Mouse (Mus musculus) MEL (cell line): ENCODE data around the gene Traf2. TPM values are rescaled to one million over a fixed set of nuclear protein-coding genes. Genes with fewer than 3 reads are reported as not detected.

ENCODE experiments used
- DNase-seq: peaks from one replicate; pipeline ENCODE4 v3.0.0; 2011; ENCODE audit warnings: low read depth, low spot score
- H3K27ac ChIP-seq: 2 replicates; pipeline ENCODE4 v1.5.1; 2012; ENCODE audit warnings: low read depth, mild to moderate bottlenecking, control low read depth, low read length, moderate library complexity; ENCODE audit not compliant: control insufficient read depth
- H3K27me3 ChIP-seq, 2 experiments: fragments of 150-350 bp in 1 of 2; sonication (generic) in 1 of 2; 2 replicates each; pipeline ENCODE4 v1.6.1; 2012; ENCODE audit warnings: low read length in 2 of 2, mild to moderate bottlenecking in 2 of 2, improper control_type of control experiment in 1 of 2, moderate library complexity in 1 of 2; ENCODE audit not compliant: insufficient read depth in 2 of 2, control insufficient read depth in 1 of 2
- H3K36me3 ChIP-seq, 2 experiments: 2 replicates each; pipeline ENCODE4 v1.6.1; 2012 to 2014; ENCODE audit warnings: low read length in 2 of 2, improper control_type of control experiment in 1 of 2, inconsistent platforms in 1 of 2, mild to moderate bottlenecking in 1 of 2; ENCODE audit not compliant: insufficient read depth in 2 of 2, control insufficient read depth in 1 of 2
- H3K4me1 ChIP-seq, 2 experiments: fragments of 150-350 bp in 1 of 2; sonication (generic) in 1 of 2; 2 replicates each; pipeline ENCODE4 v1.6.1; 2012; ENCODE audit warnings: low read length in 2 of 2, improper control_type of control experiment in 1 of 2, mild to moderate bottlenecking in 1 of 2; ENCODE audit not compliant: insufficient read depth in 2 of 2, control insufficient read depth in 1 of 2
- H3K4me3 ChIP-seq, 2 experiments: fragments of 150-350 bp in 1 of 2; sonication (generic) in 1 of 2; 2 replicates each; pipeline ENCODE4 v1.5.1; 2012; ENCODE audit warnings: low read depth in 2 of 2, low read length in 2 of 2, mild to moderate bottlenecking in 2 of 2, moderate library complexity in 2 of 2, control low read depth in 1 of 2, improper control_type of control experiment in 1 of 2; ENCODE audit not compliant: control insufficient read depth in 1 of 2, insufficient read depth in 1 of 2
- H3K79me2 ChIP-seq: 2 replicates; pipeline ENCODE4 v1.6.1; 2012; ENCODE audit warnings: mild to moderate bottlenecking, low read length, moderate library complexity; ENCODE audit not compliant: control insufficient read depth, poor library complexity, insufficient read depth
- H3K9ac ChIP-seq: 2 replicates; pipeline ENCODE4 v1.6.1; 2012; ENCODE audit warnings: low read depth, mild to moderate bottlenecking, control low read depth, low read length, moderate library complexity; ENCODE audit not compliant: control insufficient read depth, poor library complexity, severe bottlenecking
- H3K9me3 ChIP-seq: fragments of 150-350 bp; sonication (generic); replicated peaks from 2 replicates; pipeline ENCODE4 v1.6.1; 2012; ENCODE audit warnings: mild to moderate bottlenecking, low read length, improper control_type of control experiment, moderate library complexity; ENCODE audit not compliant: insufficient read depth
- CTCF ChIP-seq, 3 experiments: IDR thresholded peaks in 2 of 3; conservative IDR thresholded peaks in 1 of 3; 2 replicates each; pipeline ENCODE4 v1.5.1; 2011 to 2012; ENCODE audit warnings: low read length in 3 of 3, low read depth in 2 of 3, mild to moderate bottlenecking in 2 of 3, improper control_type of control experiment in 1 of 3, inconsistent platforms in 1 of 3, mixed read lengths in 1 of 3, moderate library complexity in 1 of 3; ENCODE audit not compliant: control insufficient read depth in 1 of 3, insufficient read depth in 1 of 3, poor library complexity in 1 of 3, severe bottlenecking in 1 of 3
- GABPA ChIP-seq: IDR thresholded peaks from 2 replicates; pipeline ENCODE4 v1.6.1; 2012; ENCODE audit warnings: low read depth, mild to moderate bottlenecking, inconsistent platforms, low read length, improper control_type of control experiment, moderate library complexity
- KAT2A ChIP-seq: conservative IDR thresholded peaks from 2 replicates; pipeline ENCODE4 v1.6.1; 2012; ENCODE audit warnings: low read depth, low read length, improper control_type of control experiment, inconsistent platforms
- MAX ChIP-seq: IDR thresholded peaks from 2 replicates; pipeline ENCODE4 v1.6.1; 2011; ENCODE audit warnings: low read length, improper control_type of control experiment
- MXI1 ChIP-seq: IDR thresholded peaks from 2 replicates; pipeline ENCODE4 v1.6.1; 2011; ENCODE audit warnings: mild to moderate bottlenecking, low read depth, low read length, improper control_type of control experiment
- POLR2AphosphoS5 ChIP-seq: IDR thresholded peaks from 2 replicates; pipeline ENCODE4 v1.6.1; 2012; ENCODE audit warnings: low read depth, borderline replicate concordance, mild to moderate bottlenecking, inconsistent platforms, low read length, moderate library complexity, mixed read lengths
- RCOR1 ChIP-seq: IDR thresholded peaks from 2 replicates; pipeline ENCODE4 v1.6.1; 2012; ENCODE audit warnings: low read depth, mild to moderate bottlenecking, inconsistent platforms, low read length, improper control_type of control experiment
- SMC3 ChIP-seq: IDR thresholded peaks from 2 replicates; pipeline ENCODE4 v1.6.1; 2011; ENCODE audit warnings: low read depth, low read length, improper control_type of control experiment
- TCF12 ChIP-seq: IDR thresholded peaks from 2 replicates; pipeline ENCODE4 v1.6.1; 2014; ENCODE audit warnings: low read depth, mild to moderate bottlenecking, inconsistent platforms, low read length, improper control_type of control experiment, moderate library complexity
- polyA plus RNA-seq, 2 experiments: library from polyadenylated mRNA; stranded (reverse) in 1 of 2; unstranded in 1 of 2; fragments of >175 nt in 1 of 2; fragments of >200 nt in 1 of 2; gene quantifications; 2 replicates each; pipeline versions ENCODE4 v1.2.1 to v1.2.4; 2012; ENCODE audit warnings: low replicate concordance in 2 of 2, low read depth in 1 of 2; ENCODE audit not compliant: insufficient read length in 2 of 2, insufficient read depth in 1 of 2, missing spikeins in 1 of 2
- total RNA-seq: library from RNA; depleted of rRNA; stranded (reverse); fragments of 300-350 nt; gene quantifications from 2 replicates; pipeline ENCODE4 v1.2.3, GENCODE M21; 2012; rRNA removed

Traf2 gene
- total and polyA plus RNA-seq, 3 experiments, result 19.9 to 28.3 TPM; not detected in 1

DNA sequence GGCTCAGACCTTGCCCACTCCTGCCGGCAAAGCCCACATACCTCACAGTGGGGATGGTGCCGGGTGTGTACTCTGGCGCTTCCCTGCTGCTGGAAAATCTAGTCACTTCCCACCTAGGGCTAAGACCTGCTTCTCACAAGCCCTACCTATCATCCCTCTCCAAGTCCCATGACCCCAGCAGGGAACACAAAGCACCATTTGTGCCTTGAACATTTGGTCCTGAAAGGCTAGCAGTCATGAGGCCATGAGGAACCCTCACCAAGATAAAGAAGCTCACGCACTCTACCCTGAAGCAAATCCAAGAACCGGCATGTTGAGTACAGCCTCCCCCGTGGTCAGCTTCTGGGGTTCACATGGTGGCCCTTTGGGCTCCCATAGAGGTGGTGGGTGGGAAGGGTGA, 76.8 kb downstream of the Traf2 start, which contains the start of gene Ptgds:
Gene Ptgds (minus strand): TSS at position 78 of the 400 bp plus-strand sequence.
- Histone ChIP-seq H3K9ac (no peak within 1 kb of the TSS), H3K27ac (no peak within 1 kb of the TSS), H3K36me3 (no peaks in the 10 kb centered on the region), H3K79me2 (no peaks in the 10 kb centered on the region), H3K27me3 (peaks cover 0 to 1% of the 10 kb centered on the region in 2 experiments; a peak in 2 of 4 replicates), H3K4me1 (no peaks in the 10 kb centered on the region; a peak in 2 of 4 replicates), H3K9me3 (no peaks in the 10 kb centered on the region), H3K4me3 (no peak within 1 kb of the TSS)
- TF ChIP-seq GABPA (no peak), POLR2AphosphoS5 (no peak), SMC3 (no peak)
- DNase-seq, result no peak

DNA sequence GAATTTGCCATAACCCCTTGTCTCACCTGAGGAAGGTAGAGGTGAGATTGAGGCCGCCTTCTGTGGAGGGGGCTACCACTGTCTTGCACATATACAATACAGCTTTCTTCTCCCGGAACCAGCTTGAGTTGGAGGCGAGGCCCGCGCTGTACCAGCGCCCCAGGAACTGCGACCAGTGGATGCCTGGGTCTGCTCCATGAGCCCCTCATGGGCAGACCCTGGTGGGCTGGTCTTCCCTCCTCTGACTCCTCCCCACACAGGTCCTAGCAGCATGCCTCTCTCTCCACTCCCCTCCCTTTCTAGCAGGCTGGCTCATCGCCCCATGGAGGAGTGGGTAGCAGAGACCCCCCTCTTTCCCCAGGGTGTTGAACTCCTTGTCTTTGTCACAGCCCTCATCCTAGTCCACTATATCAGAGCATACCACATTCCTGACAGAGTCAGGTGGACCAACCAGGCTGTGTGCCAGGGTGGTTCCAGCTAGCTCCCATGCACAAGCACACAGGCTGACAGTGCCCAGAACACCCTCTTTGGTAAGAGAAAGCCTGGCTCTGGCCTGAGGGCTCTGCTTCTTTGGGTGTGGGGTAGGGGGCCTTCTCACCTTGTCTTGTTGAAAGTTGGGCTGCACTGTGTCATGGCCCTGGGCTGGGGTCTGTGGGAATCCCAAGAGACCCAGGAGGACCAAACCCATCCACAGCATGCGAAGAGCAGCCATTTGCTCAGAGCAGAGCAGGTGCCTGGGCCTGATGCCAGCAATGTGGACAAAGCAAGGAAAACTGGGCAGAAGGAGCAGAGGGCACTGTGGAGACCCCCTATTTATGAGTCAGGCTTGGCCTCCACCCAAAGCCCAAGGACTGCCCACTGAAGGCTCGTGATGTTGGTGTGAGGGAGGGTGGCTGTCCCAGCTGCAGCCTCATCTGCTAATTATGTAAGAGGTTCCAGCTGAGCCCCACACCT, 77.5 kb downstream of the Traf2 start:
- Histone ChIP-seq H3K27ac (no peak overlapping the region), H3K9me3 (no peaks in the 10 kb centered on the region), H3K4me1 (no peaks in the 10 kb centered on the region; a peak in 2 of 4 replicates), H3K9ac (no peak overlapping the region), H3K27me3 (peaks cover 0 to 1% of the 10 kb centered on the region in 2 experiments; a peak in 2 of 4 replicates), H3K4me3 (no peak overlapping the region), H3K79me2 (no peaks in the 10 kb centered on the region), H3K36me3 (no peaks in the 10 kb centered on the region)
- no peak for TF ChIP-seq KAT2A
- no peak for TF ChIP-seq MXI1
- no peak for TF ChIP-seq RCOR1
- no peak for TF ChIP-seq CTCF (IDR thresholded peaks at IDR 0.05 in 2 of 3, conservative IDR thresholded peaks at IDR 0.05 in 1 of 3; ENCODE audit: control insufficient read depth in 1 of 3, insufficient read depth in 1 of 3, low read depth in 2 of 3, low read length in 3 of 3, poor library complexity in 1 of 3, severe bottlenecking in 1 of 3)
- no peak for TF ChIP-seq TCF12
- no peak for TF ChIP-seq MAX
- no peak for DNase-seq

Other genes starting within 250 kb of the Traf2 start
Only the 30 nearest of the 33 such genes appear.
- 37.7 and 49.6 TPM in 2 replicates for gene Man1b1, start 214.6 kb downstream of the Traf2 start, total RNA-seq
- gene Man1b1, start 214.6 kb downstream of the Traf2 start, polyA plus RNA-seq, result 10 to 100 TPM in 1 of 2 experiments, not detected in 1; 50.1 TPM
- 24.0 and 25.9 TPM in 2 replicates for gene Dpp7, start 190.6 kb downstream of the Traf2 start, total RNA-seq
- gene Dpp7, start 190.6 kb downstream of the Traf2 start, polyA plus RNA-seq, result 10 to 100 TPM in 1 of 2 experiments, not detected in 1; 24.6 TPM
- 3.6 and 4.7 TPM in 2 replicates for gene Uap1l1, start 181.3 kb downstream of the Traf2 start, total RNA-seq
- 10 to 100 TPM in 1 of 2 experiments, not detected in 1; 12.6 TPM for gene Uap1l1, start 181.3 kb downstream of the Traf2 start, polyA plus RNA-seq
- 39.7 and 51.9 TPM in 2 replicates for gene Sapcd2, start 174.6 kb downstream of the Traf2 start, total RNA-seq
- 10 to 100 TPM in 1 of 2 experiments, not detected in 1; 58.2 TPM for gene Sapcd2, start 174.6 kb downstream of the Traf2 start, polyA plus RNA-seq
- gene Entpd2, start 151.1 kb downstream of the Traf2 start, total RNA-seq, result not detected in 2 replicates
- not detected for gene Entpd2, start 151.1 kb downstream of the Traf2 start, polyA plus RNA-seq
- gene Npdc1, start 147.6 kb downstream of the Traf2 start, total RNA-seq, result not detected in 2 replicates
- gene Npdc1, start 147.6 kb downstream of the Traf2 start, polyA plus RNA-seq, result not detected
- 0.08 and 0.10 TPM in 2 replicates for gene Fut7, start 123.7 kb downstream of the Traf2 start, total RNA-seq
- gene Fut7, start 123.7 kb downstream of the Traf2 start, polyA plus RNA-seq, result under 1 TPM in 1 of 2 experiments, not detected in 1; 0.21 TPM
- 8.7 and 10.4 TPM in 2 replicates for gene Abca2, start 118.2 kb downstream of the Traf2 start, total RNA-seq
- gene Abca2, start 118.2 kb downstream of the Traf2 start, polyA plus RNA-seq, result 10 to 100 TPM in 1 of 2 experiments, not detected in 1; 42.2 TPM
- gene Clic3, start 90.1 kb downstream of the Traf2 start, total RNA-seq, result 0.23 and 0.27 TPM in 2 replicates
- under 1 TPM in 1 of 2 experiments, not detected in 1; 0.15 TPM for gene Clic3, start 90.1 kb downstream of the Traf2 start, polyA plus RNA-seq
- gene Paxx, start 85.8 kb downstream of the Traf2 start, total RNA-seq, result 13.2 and 18.5 TPM in 2 replicates
- gene Paxx, start 85.8 kb downstream of the Traf2 start, polyA plus RNA-seq, result 10 to 100 TPM in 1 of 2 experiments, not detected in 1; 22.1 TPM
- not detected in 2 replicates for gene Ptgds, start 76.9 kb downstream of the Traf2 start, total RNA-seq
- not detected for gene Ptgds, start 76.9 kb downstream of the Traf2 start, polyA plus RNA-seq
- not detected in 2 replicates for gene Lcn12, start 53.0 kb downstream of the Traf2 start, total RNA-seq
- gene Lcn12, start 53.0 kb downstream of the Traf2 start, polyA plus RNA-seq, result not detected
- 27.5 and 29.2 TPM in 2 replicates for gene Fbxw5, start 46.2 kb downstream of the Traf2 start, total RNA-seq
- 10 to 100 TPM in 1 of 2 experiments, not detected in 1; 65.6 TPM for gene Fbxw5, start 46.2 kb downstream of the Traf2 start, polyA plus RNA-seq
- gene C8g, start 45.2 kb downstream of the Traf2 start, total RNA-seq, result 1.5 and 2.3 TPM in 2 replicates
- gene C8g, start 45.2 kb downstream of the Traf2 start, polyA plus RNA-seq, result 1 to 10 TPM in 1 of 2 experiments, not detected in 1; 5.1 TPM
- gene Edf1, start 10.9 kb upstream of the Traf2 start, total RNA-seq, result 135 and 142 TPM in 2 replicates
- gene Edf1, start 10.9 kb upstream of the Traf2 start, polyA plus RNA-seq, result 100 to 1,000 TPM in 1 of 2 experiments, not detected in 1; 318 TPM
- gene Mamdc4, start 27.9 kb upstream of the Traf2 start, total RNA-seq, result 17.6 and 24.0 TPM in 2 replicates
- 10 to 100 TPM in 1 of 2 experiments, not detected in 1; 21.6 TPM for gene Mamdc4, start 27.9 kb upstream of the Traf2 start, polyA plus RNA-seq
- 34.7 and 47.0 TPM in 2 replicates for gene Phpt1, start 28.3 kb upstream of the Traf2 start, total RNA-seq
- 10 to 100 TPM in 1 of 2 experiments, not detected in 1; 73.7 TPM for gene Phpt1, start 28.3 kb upstream of the Traf2 start, polyA plus RNA-seq
- 0.04 and 0.07 TPM in 2 replicates for gene Ajm1, start 34.8 kb upstream of the Traf2 start, total RNA-seq
- gene Ajm1, start 34.8 kb upstream of the Traf2 start, polyA plus RNA-seq, result under 1 TPM in 1 of 2 experiments, not detected in 1; 0.32 TPM
- 66.1 and 76.9 TPM in 2 replicates for gene Rabl6, start 61.6 kb upstream of the Traf2 start, total RNA-seq
- 100 to 1,000 TPM in 1 of 2 experiments, 10 to 100 TPM in 1; 84.7 to 104 TPM for gene Rabl6, start 61.6 kb upstream of the Traf2 start, polyA plus RNA-seq
- gene Ccdc183, start 70.7 kb upstream of the Traf2 start, total RNA-seq, result 0.04 TPM in 1 of 2 replicates, not detected in the other
- under 1 TPM in 1 of 2 experiments, not detected in 1; 0.26 TPM for gene Ccdc183, start 70.7 kb upstream of the Traf2 start, polyA plus RNA-seq
- 10.9 and 11.9 TPM in 2 replicates for gene Tmem141, start 75.1 kb upstream of the Traf2 start, total RNA-seq
- 10 to 100 TPM in 1 of 2 experiments, not detected in 1; 25.3 TPM for gene Tmem141, start 75.1 kb upstream of the Traf2 start, polyA plus RNA-seq
- not detected in 2 replicates for gene Fcna, start 81.1 kb upstream of the Traf2 start, total RNA-seq
- under 1 TPM in 1 of 2 experiments, not detected in 1; 0.21 TPM for gene Fcna, start 81.1 kb upstream of the Traf2 start, polyA plus RNA-seq
- gene Lcn8, start 106.2 kb upstream of the Traf2 start, total RNA-seq, result not detected in 2 replicates
- not detected for gene Lcn8, start 106.2 kb upstream of the Traf2 start, polyA plus RNA-seq
- gene Lcn5, start 111.0 kb upstream of the Traf2 start, total RNA-seq, result not detected in 2 replicates
- not detected for gene Lcn5, start 111.0 kb upstream of the Traf2 start, polyA plus RNA-seq
- gene Lcn6, start 129.8 kb upstream of the Traf2 start, total RNA-seq, result not detected in 2 replicates
- gene Lcn6, start 129.8 kb upstream of the Traf2 start, polyA plus RNA-seq, result not detected
- not detected in 2 replicates for gene Lcn10, start 135.8 kb upstream of the Traf2 start, total RNA-seq
- gene Lcn10, start 135.8 kb upstream of the Traf2 start, polyA plus RNA-seq, result not detected
- gene Obp2a, start 153.1 kb upstream of the Traf2 start, total RNA-seq, result not detected in 2 replicates
- gene Obp2a, start 153.1 kb upstream of the Traf2 start, polyA plus RNA-seq, result not detected
- gene Bmyc, start 159.8 kb upstream of the Traf2 start, total RNA-seq, result not detected in 2 replicates
- not detected for gene Bmyc, start 159.8 kb upstream of the Traf2 start, polyA plus RNA-seq
- not detected in 2 replicates for gene Obp2b, start 190.1 kb upstream of the Traf2 start, total RNA-seq
- gene Obp2b, start 190.1 kb upstream of the Traf2 start, polyA plus RNA-seq, result not detected
- gene Lcn3, start 218.6 kb upstream of the Traf2 start, total RNA-seq, result not detected in 2 replicates
- gene Lcn3, start 218.6 kb upstream of the Traf2 start, polyA plus RNA-seq, result not detected